Comparison of ENCODE assay signal across 8 mouse cellular contexts in genomic region chr15:102246866-102247251, GRCm38 (mm10). TPM values are rescaled to one million over a fixed set of nuclear protein-coding genes. Genes with fewer than 3 reads are reported as not detected.
DNase-seq lines count a peak whose midpoint lies in the region; ATAC-seq and TF ChIP-seq lines count a peak whose summit lies in the region.

No protein-coding gene starts in this region.

- H3K27me3 ChIP-seq in C2C12 (ENCODE audit: control insufficient read depth, insufficient read depth, insufficient read length): no peaks in the 10 kb centered on the region
- no peaks in the 10 kb centered on the region for H3K27me3 ChIP-seq in embryonic facial prominence, embryonic 15.5 days
- H3K27me3 ChIP-seq in heart, embryonic 11.5 days (ENCODE audit: control insufficient read depth, insufficient read depth, low read length): peaks cover 51% of the 10 kb centered on the region
- 0 out of 2 replicates have a peak, but pooled peaks cover 3% of the 10 kb centered on the region for H3K27me3 ChIP-seq in kidney, embryonic 15.5 days
- H3K27me3 ChIP-seq in liver, adult 2 months (ENCODE audit: control insufficient read depth, insufficient read depth, low read length): no peaks in the 10 kb centered on the region
- no peaks in the 10 kb centered on the region for H3K27me3 ChIP-seq in myocyte (ENCODE audit: control insufficient read depth, insufficient read depth, insufficient read length)
- H3K27me3 ChIP-seq in stomach, embryonic 14.5 days (ENCODE audit: control insufficient read depth, insufficient read depth, low read length): no peaks in the 10 kb centered on the region

- H3K79me2 ChIP-seq in C2C12 (ENCODE audit: control insufficient read depth, insufficient read depth) (peaks cover 54% of the 10 kb centered on the region), myocyte (ENCODE audit: control insufficient read depth, insufficient read depth) (peaks cover 39% of the 10 kb centered on the region)
- no peaks in the 10 kb centered on the region for H3K79me2 ChIP-seq in liver, adult 2 months (ENCODE audit: control insufficient read depth, insufficient read depth, low read length)

- ATAC-seq in embryonic facial prominence, embryonic 15.5 days (ENCODE audit: insufficient number of reproducible peaks, low FRiP score, low TSS enrichment, low read depth): peak; percentile 73
- ATAC-seq in heart, embryonic 11.5 days (replicated peaks; ENCODE audit: insufficient number of reproducible peaks, low FRiP score, low TSS enrichment): peak; percentile 53
- peak; percentile 75 for ATAC-seq in kidney, embryonic 15.5 days (replicated peaks; ENCODE audit: low FRiP score)
- ATAC-seq in stomach, embryonic 14.5 days (ENCODE audit: insufficient number of reproducible peaks, insufficient read depth, low FRiP score, low read depth): peak; percentile 69

- H3K36me3 ChIP-seq in C2C12 (ENCODE audit: control insufficient read depth, insufficient read depth): peaks cover 33% of the 10 kb centered on the region
- H3K36me3 ChIP-seq in embryonic facial prominence, embryonic 15.5 days: peaks cover 17% of the 10 kb centered on the region
- H3K36me3 ChIP-seq in heart, embryonic 11.5 days (ENCODE audit: control insufficient read depth, insufficient read depth, low read length): no peaks in the 10 kb centered on the region
- H3K36me3 ChIP-seq in kidney, embryonic 15.5 days: peaks cover 6% of the 10 kb centered on the region; the same call in 1 of the 2 replicates
- no peaks in the 10 kb centered on the region for H3K36me3 ChIP-seq in liver, adult 2 months (ENCODE audit: control insufficient read depth, insufficient read depth, low read length)
- H3K36me3 ChIP-seq in myocyte (ENCODE audit: control insufficient read depth, insufficient read depth): peaks cover 8% of the 10 kb centered on the region
- H3K36me3 ChIP-seq in stomach, embryonic 14.5 days (ENCODE audit: control insufficient read depth, insufficient read depth, low read length): no peaks in the 10 kb centered on the region

- peak overlapping the region; percentile 79 for H3ac ChIP-seq in C2C12 (ENCODE audit: control insufficient read depth, insufficient read length, low read depth)
- H3ac ChIP-seq in myocyte (ENCODE audit: control insufficient read depth, insufficient read length): peak overlapping the region; percentile 58

- H3K27ac ChIP-seq in embryonic facial prominence, embryonic 15.5 days (replicated peaks): peak overlapping the region; percentile 96
- peak overlapping the region; percentile 90 for H3K27ac ChIP-seq in heart, embryonic 11.5 days (ENCODE audit: low read depth, low read length)
- H3K27ac ChIP-seq in kidney, embryonic 15.5 days: peak overlapping the region; percentile 99
- peak overlapping the region; percentile 62 for H3K27ac ChIP-seq in liver, adult 2 months (replicated peaks; ENCODE audit: insufficient read depth, low read depth, low read length)
- peak overlapping the region; percentile 99 for H3K27ac ChIP-seq in stomach, embryonic 14.5 days (ENCODE audit: low read length)

- peaks cover 77% of the 10 kb centered on the region for H3K4me1 ChIP-seq in embryonic facial prominence, embryonic 15.5 days
- H3K4me1 ChIP-seq in heart, embryonic 11.5 days (ENCODE audit: control insufficient read depth, insufficient read depth, low read length): peaks cover 39% of the 10 kb centered on the region
- H3K4me1 ChIP-seq in kidney, embryonic 15.5 days: peaks cover 80% of the 10 kb centered on the region
- H3K4me1 ChIP-seq in liver, adult 2 months (ENCODE audit: control insufficient read depth, insufficient read depth, low read length): peaks cover 4% of the 10 kb centered on the region; the same call in 1 of the 2 replicates
- H3K4me1 ChIP-seq in stomach, embryonic 14.5 days (ENCODE audit: control insufficient read depth, insufficient read depth, low read length): peaks cover 53% of the 10 kb centered on the region

- 0 out of 2 replicates have a peak overlapping the region, but pooled peaks have one; percentile 26 for H3K9ac ChIP-seq in embryonic facial prominence, embryonic 15.5 days
- H3K9ac ChIP-seq in heart, embryonic 11.5 days (ENCODE audit: low read depth, low read length): peak overlapping the region; percentile 66
- peak overlapping the region; percentile 68 for H3K9ac ChIP-seq in kidney, embryonic 15.5 days
- peak overlapping the region; percentile 81 for H3K9ac ChIP-seq in liver, adult 2 months (ENCODE audit: low read depth, low read length)
- peak overlapping the region; percentile 79 for H3K9ac ChIP-seq in stomach, embryonic 14.5 days (replicated peaks; ENCODE audit: low read depth, low read length)

- H3K4me3 ChIP-seq in C2C12 (ENCODE audit: insufficient read depth, poor library complexity, severe bottlenecking): peak overlapping the region; percentile 52
- H3K4me3 ChIP-seq in embryonic facial prominence, embryonic 15.5 days (replicated peaks): peak overlapping the region; percentile 50
- peak overlapping the region; percentile 59 for H3K4me3 ChIP-seq in heart, embryonic 11.5 days (ENCODE audit: low read depth, low read length)
- H3K4me3 ChIP-seq in kidney, embryonic 15.5 days (replicated peaks): peak overlapping the region; percentile 66
- H3K4me3 ChIP-seq in liver, adult 2 months (ENCODE audit: insufficient read depth, low read depth, low read length): peak overlapping the region; percentile 74
- H3K4me3 ChIP-seq in myocyte: peak overlapping the region; percentile 77
- H3K4me3 ChIP-seq in stomach, embryonic 14.5 days (ENCODE audit: low read depth, low read length): peak overlapping the region; percentile 69

- peak; percentile 76 to 84 for DNase-seq in adrenal gland, postnatal 4 days (ENCODE audit: low spot score in 2 of 2)
- peak; percentile 71 for DNase-seq in liver, adult 2 months (ENCODE audit: extremely low read depth, low read depth, low spot score)

- H3K4me2 ChIP-seq in embryonic facial prominence, embryonic 15.5 days (replicated peaks): peak overlapping the region; percentile 76
- H3K4me2 ChIP-seq in heart, embryonic 11.5 days: peak overlapping the region; percentile 93
- peak overlapping the region; percentile 94 for H3K4me2 ChIP-seq in kidney, embryonic 15.5 days
- peak overlapping the region; percentile 100 for H3K4me2 ChIP-seq in myocyte (ENCODE audit: low read depth)
- H3K4me2 ChIP-seq in stomach, embryonic 14.5 days (replicated peaks; ENCODE audit: low read depth, low read length): peak overlapping the region; percentile 64

- 1% methylated on average over 33 of the region's 35 CpGs for WGBS in embryonic facial prominence, embryonic 15.5 days
- 0% methylated on average over 29 of the region's 35 CpGs for WGBS in heart, embryonic 11.5 days (ENCODE audit: insufficient replicate concordance)
- WGBS in kidney, embryonic 15.5 days: under 1% methylated on average over 34 of the region's 35 CpGs
- WGBS in liver, adult 2 months: under 1% methylated on average over 35 of the region's 35 CpGs
- under 1% methylated on average over 34 of the region's 35 CpGs for WGBS in stomach, embryonic 14.5 days

- H3K9me3 ChIP-seq in embryonic facial prominence, embryonic 15.5 days (replicated peaks): no peaks in the 10 kb centered on the region
- no peaks in the 10 kb centered on the region for H3K9me3 ChIP-seq in heart, embryonic 11.5 days (replicated peaks; ENCODE audit: control insufficient read depth, low read length)
- H3K9me3 ChIP-seq in kidney, embryonic 15.5 days (replicated peaks): no peaks in the 10 kb centered on the region
- H3K9me3 ChIP-seq in stomach, embryonic 14.5 days (ENCODE audit: control insufficient read depth, low read depth, low read length): no peaks in the 10 kb centered on the region

- H3K79me3 ChIP-seq in C2C12 (ENCODE audit: low read depth): peaks cover 28% of the 10 kb centered on the region

- TF ChIP-seq CTCF in C2C12 (IDR thresholded peaks at IDR 0.05; ENCODE audit: control insufficient read depth, insufficient read depth, insufficient read length): no peak
- no peak for TF ChIP-seq CTCF in liver, adult 2 months (IDR thresholded peaks at IDR 0.05; ENCODE audit: low read depth, low read length)

- 0 out of 2 replicates have a peak, but pooled peaks have one; percentile 19 for TF ChIP-seq POLR2A in liver, adult 2 months (IDR thresholded peaks at IDR 0.05; ENCODE audit: extremely low read depth, insufficient read depth, low read length)
- TF ChIP-seq POLR2A in myocyte (IDR thresholded peaks at IDR 0.05; ENCODE audit: insufficient read length, low read depth): peak; percentile 51

RNA-seq across cellular contexts. Expression of gene Rarg, which starts 10.5 kb away (rescaled TPM):
- polyA plus RNA-seq in C2C12 (2012; fragmentation: generic; extraction: Trizol): 92.5 TPM
- 10 to 100 TPM; 24.8 to 28.6 TPM for total RNA-seq in adrenal gland, postnatal 4 days (2021)
- polyA plus RNA-seq in embryonic facial prominence, embryonic 15.5 days (2015; fragmentation: Nextera tagmentation; extraction: Ambion mirVana): 112 and 123 TPM in 2 replicates
- 11.2 and 13.4 TPM in 2 replicates for polyA plus RNA-seq in heart, embryonic 11.5 days (2014; fragmentation: Nextera tagmentation; extraction: Ambion mirVana)
- polyA plus RNA-seq in kidney, embryonic 15.5 days (2015; fragmentation: Nextera tagmentation; extraction: Ambion mirVana): 27.9 and 30.3 TPM in 2 replicates
- 1.5 and 2.0 TPM in 2 replicates for total RNA-seq in liver, adult 2 months (2014; rRNA removed)
- polyA plus RNA-seq in liver, adult 2 months (2012; rRNA removed): 5.3 and 6.0 TPM in 2 replicates
- polyA plus RNA-seq in myocyte (2012; fragmentation: generic; extraction: Trizol): 63.8 TPM
- 36.9 and 40.5 TPM in 2 replicates for polyA plus RNA-seq in stomach, embryonic 14.5 days (2014; fragmentation: Nextera tagmentation; extraction: Ambion mirVana)

RNA-seq across cellular contexts. Expression of gene Itgb7, which starts 15.1 kb away (rescaled TPM):
- polyA plus RNA-seq in C2C12 (2012; fragmentation: generic; extraction: Trizol) (58.8 TPM), myocyte (2012; fragmentation: generic; extraction: Trizol) (2.0 TPM)
- 1 to 10 TPM; 1.1 to 3.6 TPM for total RNA-seq in adrenal gland, postnatal 4 days (2021)
- 5.8 and 6.8 TPM in 2 replicates for polyA plus RNA-seq in embryonic facial prominence, embryonic 15.5 days (2015; fragmentation: Nextera tagmentation; extraction: Ambion mirVana)
- polyA plus RNA-seq in heart, embryonic 11.5 days (2014; fragmentation: Nextera tagmentation; extraction: Ambion mirVana): 0.94 and 1.2 TPM in 2 replicates
- 1.4 TPM in 2 replicates for polyA plus RNA-seq in kidney, embryonic 15.5 days (2015; fragmentation: Nextera tagmentation; extraction: Ambion mirVana)
- 1.3 and 2.2 TPM in 2 replicates for total RNA-seq in liver, adult 2 months (2014; rRNA removed)
- polyA plus RNA-seq in liver, adult 2 months (2012; rRNA removed): 1.7 and 1.8 TPM in 2 replicates
- polyA plus RNA-seq in stomach, embryonic 14.5 days (2014; fragmentation: Nextera tagmentation; extraction: Ambion mirVana): 5.8 and 9.9 TPM in 2 replicates

RNA-seq across cellular contexts. Expression of gene Gm9918, which starts 23.5 kb away (rescaled TPM):
- polyA plus RNA-seq in C2C12 (2012; fragmentation: generic; extraction: Trizol) (not detected), myocyte (2012; fragmentation: generic; extraction: Trizol) (not detected)
- under 1 TPM; 0.17 to 0.31 TPM for total RNA-seq in adrenal gland, postnatal 4 days (2021)
- polyA plus RNA-seq in embryonic facial prominence, embryonic 15.5 days (2015; fragmentation: Nextera tagmentation; extraction: Ambion mirVana): 1.6 and 1.7 TPM in 2 replicates
- polyA plus RNA-seq in heart, embryonic 11.5 days (2014; fragmentation: Nextera tagmentation; extraction: Ambion mirVana): 0.07 TPM in 1 of 2 replicates, not detected in the other
- 0.44 and 0.55 TPM in 2 replicates for polyA plus RNA-seq in kidney, embryonic 15.5 days (2015; fragmentation: Nextera tagmentation; extraction: Ambion mirVana)
- total RNA-seq in liver, adult 2 months (2014; rRNA removed): not detected in 2 replicates
- 0.05 TPM in 1 of 2 replicates, not detected in the other for polyA plus RNA-seq in liver, adult 2 months (2012; rRNA removed)
- polyA plus RNA-seq in stomach, embryonic 14.5 days (2014; fragmentation: Nextera tagmentation; extraction: Ambion mirVana): 0.36 and 0.56 TPM in 2 replicates

RNA-seq across cellular contexts. Expression of gene Mfsd5, which starts 32.4 kb away (rescaled TPM):
- polyA plus RNA-seq in C2C12 (2012; fragmentation: generic; extraction: Trizol): 126 TPM
- 10 to 100 TPM; 34.4 to 36.7 TPM for total RNA-seq in adrenal gland, postnatal 4 days (2021)
- 84.0 and 88.6 TPM in 2 replicates for polyA plus RNA-seq in embryonic facial prominence, embryonic 15.5 days (2015; fragmentation: Nextera tagmentation; extraction: Ambion mirVana)
- 44.4 and 45.3 TPM in 2 replicates for polyA plus RNA-seq in heart, embryonic 11.5 days (2014; fragmentation: Nextera tagmentation; extraction: Ambion mirVana)
- 68.6 and 69.8 TPM in 2 replicates for polyA plus RNA-seq in kidney, embryonic 15.5 days (2015; fragmentation: Nextera tagmentation; extraction: Ambion mirVana)
- 8.5 and 10.1 TPM in 2 replicates for total RNA-seq in liver, adult 2 months (2014; rRNA removed)
- polyA plus RNA-seq in liver, adult 2 months (2012; rRNA removed): 44.3 and 51.4 TPM in 2 replicates
- 83.3 TPM for polyA plus RNA-seq in myocyte (2012; fragmentation: generic; extraction: Trizol)
- 63.1 and 63.7 TPM in 2 replicates for polyA plus RNA-seq in stomach, embryonic 14.5 days (2014; fragmentation: Nextera tagmentation; extraction: Ambion mirVana)

RNA-seq across cellular contexts. Expression of gene Csad, which starts 42.3 kb away (rescaled TPM):
- polyA plus RNA-seq in C2C12 (2012; fragmentation: generic; extraction: Trizol) (26.4 TPM), myocyte (2012; fragmentation: generic; extraction: Trizol) (18.8 TPM)
- total RNA-seq in adrenal gland, postnatal 4 days (2021): 100 to 1,000 TPM in 1 of 2 experiments, 10 to 100 TPM in 1; 90.0 to 106 TPM
- polyA plus RNA-seq in embryonic facial prominence, embryonic 15.5 days (2015; fragmentation: Nextera tagmentation; extraction: Ambion mirVana): 99.1 and 106 TPM in 2 replicates
- polyA plus RNA-seq in heart, embryonic 11.5 days (2014; fragmentation: Nextera tagmentation; extraction: Ambion mirVana): 31.3 and 33.4 TPM in 2 replicates
- polyA plus RNA-seq in kidney, embryonic 15.5 days (2015; fragmentation: Nextera tagmentation; extraction: Ambion mirVana): 95.2 and 112 TPM in 2 replicates
- 47.6 and 449 TPM in 2 replicates for total RNA-seq in liver, adult 2 months (2014; rRNA removed)
- 107 and 123 TPM in 2 replicates for polyA plus RNA-seq in liver, adult 2 months (2012; rRNA removed)
- polyA plus RNA-seq in stomach, embryonic 14.5 days (2014; fragmentation: Nextera tagmentation; extraction: Ambion mirVana): 60.5 and 63.9 TPM in 2 replicates

Comparison
In these comparisons a context has a peak if more than half of its experiments do, and no peak if none do; other contexts are left out.
1. Peak in every context shown above with its lines: DNase-seq, ATAC-seq, H3K4me3 ChIP-seq and H3K27ac ChIP-seq.
2. H3K9ac ChIP-seq: peak in every context shown above with its lines; median percentile 81 in liver, adult 2 months; 79 in stomach, embryonic 14.5 days; 68 in kidney, embryonic 15.5 days; 66 in heart, embryonic 11.5 days; 26 in embryonic facial prominence, embryonic 15.5 days.